Mouse (Mus musculus): ENCODE data around the gene Kndc1.

Kndc1 gene

GRCm38 (mm10) chr7:139990864-139991394, 96.4 kb downstream of the Kndc1 start:
- no peak for DNase-seq (ENCODE audit: low spot score)

All from urinary bladder, postnatal 14 days (tissue).